Mouse (Mus musculus) small intestine, adult 2 months (tissue): Measurements from ENCODE around the gene Antxr1.

Experiments used
- CTCF ChIP-seq: fragments of 200-500 bp; IDR thresholded peaks from 2 replicates; pipeline ENCODE4 v1.5.1; 2012; ENCODE audit warnings: low read depth, mild to moderate bottlenecking, control low read depth, inconsistent platforms, low read length, moderate library complexity, mixed read lengths; ENCODE audit not compliant: insufficient replicate concordance, insufficient read length; ENCODE audit errors: extremely low read depth
- POLR2A ChIP-seq: fragments of 200-500 bp; IDR thresholded peaks from 2 replicates; pipeline ENCODE4 v1.6.1; 2012; ENCODE audit warnings: low read depth, mild to moderate bottlenecking, control low read depth, inconsistent platforms, low read length, moderate library complexity

DNA sequence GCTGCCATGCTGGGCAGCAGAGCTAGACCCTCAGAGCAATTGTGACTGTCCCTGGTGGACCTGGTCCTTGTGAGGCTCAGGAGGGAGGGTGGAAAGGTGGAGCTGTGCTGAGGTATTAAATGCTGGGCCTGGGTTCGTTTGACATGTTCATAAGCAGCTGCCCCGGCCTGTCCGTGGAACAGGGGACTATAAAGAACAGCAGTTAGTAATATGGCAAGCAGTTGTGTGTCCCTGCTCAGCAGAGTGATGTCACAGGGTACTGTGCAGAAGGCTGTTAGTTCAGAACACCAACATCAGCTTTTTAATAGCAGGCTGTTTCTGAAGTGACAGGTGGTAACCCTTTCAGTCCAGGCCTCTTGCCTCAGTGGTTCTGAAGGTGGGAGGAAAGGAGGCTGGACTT lies 244.7 kb downstream of the Antxr1 start:
- TF ChIP-seq CTCF (no peak), POLR2A (no peak)
